Mouse (Mus musculus) CD4-positive, CD25-positive, alpha-beta regulatory T cell, adult 2 months (primary cell): Measurements from ENCODE around the gene Hist1h2bh.
"Not testable (repeated sequence)": the region's sequence is repeated elsewhere in the genome, so short reads cannot be mapped to it uniquely, and the experiment has no call there.

Source experiments
- DNase-seq: peaks from one replicate; pipeline ENCODE4 v3.0.0-alpha.2; 2012; ENCODE audit warnings: low read depth, low spot score

The Hist1h2bh gene

GRCm38 (mm10) chr13:23573898-23574524 lies 30.8 kb upstream of the Hist1h2bh start, which contains the start of the genes Hist1h2bf and Hist1h2ad:
Gene Hist1h2bf (minus strand): TSS chr13:23574196.
Gene Hist1h2ad (plus strand): TSS chr13:23574381.
- DNase-seq: peak; percentile 95

DNA sequence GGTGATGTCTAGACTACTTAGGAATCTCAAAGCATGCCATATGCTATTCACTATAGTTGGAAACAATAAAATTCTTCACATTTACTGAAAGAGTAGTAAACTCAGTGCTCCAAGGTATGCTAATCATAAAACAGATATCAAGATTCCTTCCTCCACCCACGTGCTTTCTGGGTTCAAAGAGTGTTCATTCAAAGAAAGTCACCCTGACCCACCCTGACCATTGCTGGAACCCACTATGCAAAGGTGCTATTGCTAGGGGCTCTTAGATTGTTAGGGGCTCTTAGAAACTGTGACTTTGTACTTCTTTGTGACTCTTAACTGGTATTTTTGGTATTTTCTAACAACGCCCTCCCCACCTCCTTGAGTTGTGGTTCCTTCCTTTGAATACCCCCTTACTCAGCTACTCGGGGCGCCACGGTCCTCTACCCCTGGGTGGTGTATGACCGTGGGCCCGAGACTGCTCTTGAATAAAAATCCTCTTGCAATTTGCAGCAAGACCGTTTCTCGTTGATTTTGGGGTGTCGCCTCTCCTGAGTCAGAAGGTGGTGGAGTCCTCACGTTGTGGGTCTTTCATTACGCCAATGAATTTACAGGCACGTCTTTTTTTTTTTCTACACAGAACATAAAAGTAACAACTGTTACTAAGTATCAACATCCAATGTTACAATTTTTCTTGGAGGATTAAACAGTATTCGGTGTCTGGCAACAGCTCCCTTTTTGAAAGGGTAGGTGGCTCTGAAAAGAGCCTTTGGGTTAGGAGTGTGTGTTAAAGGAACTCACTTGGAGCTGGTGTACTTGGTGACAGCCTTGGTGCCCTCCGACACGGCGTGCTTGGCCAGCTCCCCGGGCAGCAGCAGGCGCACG lies 30.1 kb upstream of the Hist1h2bh start:
- not testable (repeated sequence) for DNase-seq

- no peak for DNase-seq
Measured at GRCm38 (mm10) chr13:23572218-23573033, 29.2 kb upstream of the Hist1h2bh start.

- not testable (repeated sequence) for DNase-seq
Measured at GRCm38 (mm10) chr13:23571504-23572217, 28.5 kb upstream of the Hist1h2bh start.

GRCm38 (mm10) chr13:23571022-23571503 lies 27.9 kb upstream of the Hist1h2bh start, which contains the start of the genes Hist1h2ae and Hist1h2bg:
Gene Hist1h2ae (minus strand): TSS chr13:23571220.
Gene Hist1h2bg (plus strand): TSS chr13:23571396.
- DNase-seq: peak; percentile 89

DNA sequence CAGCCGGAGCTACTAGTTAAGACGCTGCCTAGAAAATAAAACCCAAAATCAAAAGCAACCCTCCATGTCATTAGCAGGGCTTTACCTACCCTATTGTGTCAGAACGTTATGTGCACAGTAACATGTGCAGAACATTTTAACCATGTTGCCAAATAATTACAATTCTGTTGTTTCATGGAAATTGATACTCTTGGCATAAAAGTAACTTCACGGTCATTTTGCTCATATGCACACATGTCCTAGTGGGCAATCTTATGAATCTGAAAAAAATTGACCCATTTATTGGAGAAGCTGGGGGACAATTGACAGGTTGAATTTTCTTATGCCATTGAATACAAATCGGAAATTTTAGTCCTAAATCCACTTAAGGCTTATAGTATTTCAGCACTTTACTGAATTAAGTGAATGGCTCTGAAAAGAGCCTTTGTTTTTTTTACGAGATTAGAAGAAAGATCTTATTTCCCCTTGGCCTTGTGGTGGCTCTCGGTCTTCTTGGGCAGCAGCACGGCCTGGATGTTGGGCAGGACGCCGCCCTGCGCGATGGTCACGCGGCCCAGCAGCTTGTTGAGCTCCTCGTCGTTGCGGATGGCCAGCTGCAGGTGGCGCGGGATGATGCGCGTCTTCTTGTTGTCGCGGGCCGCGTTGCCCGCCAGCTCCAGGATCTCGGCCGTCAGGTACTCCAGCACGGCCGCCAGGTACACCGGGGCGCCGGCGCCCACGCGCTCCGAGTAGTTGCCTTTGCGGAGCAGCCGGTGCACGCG lies 27.2 kb upstream of the Hist1h2bh start:
- DNase-seq: not testable (repeated sequence)

- DNase-seq: no peak
Measured at GRCm38 (mm10) chr13:23564482-23564881, 21.3 kb upstream of the Hist1h2bh start.

GRCm38 (mm10) chr13:23562699-23563462 lies 19.7 kb upstream of the Hist1h2bh start:
- DNase-seq: peak; percentile 67

- DNase-seq: peak; percentile 96
Measured at GRCm38 (mm10) chr13:23561883-23562659, 18.9 kb upstream of the Hist1h2bh start, which contains the start of gene Hist1h3e. Gene Hist1h3e (minus strand): TSS chr13:23562369.

DNA sequence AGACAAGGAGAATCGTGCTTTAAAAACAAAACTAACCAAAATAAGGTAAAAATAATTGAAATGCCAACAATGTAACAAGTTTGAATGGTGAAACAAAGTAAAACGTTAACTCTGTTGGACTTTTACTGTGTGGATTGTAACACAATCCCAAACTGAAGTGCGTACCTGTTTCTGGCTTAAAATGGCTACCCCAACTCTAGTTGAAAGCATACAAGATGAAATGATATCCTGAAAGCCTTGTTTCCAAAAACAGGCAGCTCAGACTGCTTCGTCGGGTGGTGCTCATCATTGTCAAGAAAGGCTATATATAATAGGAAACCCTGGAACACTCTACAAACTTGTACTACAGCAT lies 18.3 kb upstream of the Hist1h2bh start:
- not testable (repeated sequence) for DNase-seq

GRCm38 (mm10) chr13:23560699-23561098 lies 17.5 kb upstream of the Hist1h2bh start:
- not testable (repeated sequence) for DNase-seq

DNA sequence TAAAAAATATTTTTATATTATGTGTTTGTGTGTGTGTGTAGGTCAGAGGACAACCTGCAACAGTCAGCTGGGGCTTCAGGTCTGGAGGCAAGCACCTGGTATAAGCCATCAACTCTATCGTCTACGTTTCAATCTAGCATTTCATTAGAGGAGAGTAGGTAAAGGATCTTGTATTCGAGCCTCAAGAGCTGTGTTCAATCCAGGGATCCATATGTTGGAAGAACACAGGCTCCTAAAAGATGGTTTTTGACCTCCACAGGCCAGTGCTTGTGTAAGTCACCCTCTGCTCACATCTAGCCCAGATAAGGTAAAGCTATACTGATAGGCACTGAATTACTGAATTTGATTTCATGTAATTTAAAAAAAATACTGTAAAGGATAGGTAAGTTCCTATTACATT lies 13.7 kb upstream of the Hist1h2bh start:
- DNase-seq: no peak

GRCm38 (mm10) chr13:23555839-23556416 lies 12.7 kb upstream of the Hist1h2bh start:
- peak; percentile 87 for DNase-seq

GRCm38 (mm10) chr13:23554925-23555838 lies 12.0 kb upstream of the Hist1h2bh start:
- peak; percentile 82 for DNase-seq

DNA sequence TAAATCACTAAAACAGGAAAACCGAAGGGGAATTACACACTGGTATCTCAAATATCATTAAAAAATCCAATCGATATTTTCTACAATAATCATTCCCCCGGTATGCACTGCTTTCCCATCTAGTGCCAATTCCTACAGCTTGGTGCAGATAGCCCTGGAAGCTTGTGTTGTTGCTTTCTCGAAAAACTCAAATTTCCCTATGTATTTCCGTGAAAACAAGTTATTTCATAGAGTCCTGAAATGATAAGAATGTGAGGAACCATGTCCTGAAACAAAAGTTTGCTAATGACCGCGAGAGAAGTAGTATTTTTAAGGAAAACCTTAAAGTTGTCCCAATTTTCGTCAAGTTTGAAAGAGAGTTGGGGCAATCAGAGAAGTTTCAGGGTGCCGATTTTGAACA lies 11.2 kb upstream of the Hist1h2bh start:
- no peak for DNase-seq

GRCm38 (mm10) chr13:23552962-23553361 lies 9.8 kb upstream of the Hist1h2bh start, which contains the start of gene Hist1h1d:
Gene Hist1h1d (plus strand): TSS chr13:23553262.
- no peak for DNase-seq
